Mouse (Mus musculus) heart, embryonic 14.5 days (tissue): ENCODE measurements around the gene Gh. TPM values are rescaled to one million over a fixed set of nuclear protein-coding genes. Genes with fewer than 3 reads are reported as not detected.

Source experiments
- ATAC-seq: fragments of 200-750 bp; cut with Nextera tagmentation; 2 replicates; pipeline ENCODE4 v1.8.0; 2017; ENCODE audit warnings: low read depth, moderate TSS enrichment; ENCODE audit not compliant: insufficient number of reproducible peaks, insufficient read depth, low FRiP score
- H3K27ac ChIP-seq, 2 experiments: fragments of 200-500 bp in 1 of 2; fragments of 300-500 bp in 1 of 2; sonication (generic) in 1 of 2; replicated peaks in 1 of 2; 2 replicates each; pipeline ENCODE4 v1.5.1; 2012 to 2014; ENCODE audit warnings: low read depth in 2 of 2, low read length in 2 of 2, control low read depth in 1 of 2, mild to moderate bottlenecking in 1 of 2, mixed read lengths in 1 of 2; ENCODE audit not compliant: control insufficient read depth in 1 of 2, insufficient read depth in 1 of 2
- H3K27me3 ChIP-seq: fragments of 300-500 bp; sonication (generic); 2 replicates; pipeline ENCODE4 v1.6.1; 2014; ENCODE audit warnings: mild to moderate bottlenecking, low read length, control low read depth; ENCODE audit not compliant: control insufficient read depth, insufficient read depth
- H3K36me3 ChIP-seq: fragments of 300-500 bp; sonication (generic); 2 replicates; pipeline ENCODE4 v1.6.1; 2014; ENCODE audit warnings: mild to moderate bottlenecking, control low read depth, low read length, mixed read lengths; ENCODE audit not compliant: control insufficient read depth, insufficient read depth
- H3K4me1 ChIP-seq, 2 experiments: fragments of 200-500 bp in 1 of 2; fragments of 300-500 bp in 1 of 2; sonication (generic) in 1 of 2; 2 replicates each; pipeline ENCODE4 v1.6.1; 2012 to 2014; ENCODE audit warnings: low read length in 2 of 2, control low read depth in 1 of 2, mixed read lengths in 1 of 2; ENCODE audit not compliant: control insufficient read depth in 2 of 2, insufficient read depth in 2 of 2
- H3K4me2 ChIP-seq: fragments of 300-500 bp; sonication (generic); 2 replicates; pipeline ENCODE4 v1.6.1; 2014; ENCODE audit warnings: mild to moderate bottlenecking, low read length
- H3K4me3 ChIP-seq, 2 experiments: fragments of 200-500 bp in 1 of 2; fragments of 300-500 bp in 1 of 2; sonication (generic) in 1 of 2; 2 replicates each; pipeline ENCODE4 v1.5.1; 2012 to 2014; ENCODE audit warnings: low read length in 2 of 2, mild to moderate bottlenecking in 2 of 2, control low read depth in 1 of 2, low read depth in 1 of 2, moderate library complexity in 1 of 2; ENCODE audit not compliant: control insufficient read depth in 1 of 2, insufficient read depth in 1 of 2
- H3K9ac ChIP-seq: fragments of 300-500 bp; sonication (generic); 2 replicates; pipeline ENCODE4 v1.6.1; 2014; ENCODE audit warnings: mild to moderate bottlenecking, low read length
- H3K9me3 ChIP-seq: fragments of 300-500 bp; sonication (generic); 2 replicates; pipeline ENCODE4 v1.6.1; 2016; ENCODE audit warnings: low read length, control low read depth; ENCODE audit not compliant: control insufficient read depth
- WGBS: fragments of 180-500 bp; shearing (Covaris S2); extraction: QIAGEN DNeasy Blood & Tissue Kit; methylation state at CpG from one replicate; pipeline ENCODE4 v1.1.7; 2014; 5-methylcytosine and 5-hydroxymethylcytosine counted together
- polyA plus RNA-seq: library from polyadenylated mRNA; unstranded; fragments of >200 nt; fragmentation: Nextera tagmentation; extraction: Ambion mirVana; gene quantifications from 2 replicates; pipeline ENCODE4 v1.2.1, GENCODE M21; 2014

The Gh gene
- polyA plus RNA-seq, 1 experiment from 2014 or later: not detected

DNA sequence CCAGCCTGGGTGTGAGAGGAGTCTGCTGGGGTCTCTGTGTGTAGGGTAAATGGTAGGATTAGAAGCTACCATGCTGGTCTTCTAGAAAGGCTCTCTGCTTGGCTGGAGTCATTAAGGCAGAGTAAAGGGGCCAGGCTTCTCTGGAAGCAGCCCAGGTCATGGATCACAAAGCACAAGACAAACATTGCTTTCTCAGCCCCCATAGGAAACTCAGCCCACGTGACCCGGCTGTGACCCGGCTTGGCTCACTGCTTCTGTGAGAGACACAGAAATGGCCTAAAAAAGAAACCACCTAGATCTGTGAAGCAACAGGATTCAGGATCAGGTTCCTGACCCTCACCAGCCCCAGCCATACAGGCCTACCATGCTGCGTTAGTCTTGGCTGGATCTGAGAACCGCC lies 23.2 kb upstream of the Gh start:
- Histone ChIP-seq H3K9ac (no peak overlapping the region), H3K4me1 (peaks cover 16 to 18% of the 10 kb centered on the region in 2 experiments)

DNA sequence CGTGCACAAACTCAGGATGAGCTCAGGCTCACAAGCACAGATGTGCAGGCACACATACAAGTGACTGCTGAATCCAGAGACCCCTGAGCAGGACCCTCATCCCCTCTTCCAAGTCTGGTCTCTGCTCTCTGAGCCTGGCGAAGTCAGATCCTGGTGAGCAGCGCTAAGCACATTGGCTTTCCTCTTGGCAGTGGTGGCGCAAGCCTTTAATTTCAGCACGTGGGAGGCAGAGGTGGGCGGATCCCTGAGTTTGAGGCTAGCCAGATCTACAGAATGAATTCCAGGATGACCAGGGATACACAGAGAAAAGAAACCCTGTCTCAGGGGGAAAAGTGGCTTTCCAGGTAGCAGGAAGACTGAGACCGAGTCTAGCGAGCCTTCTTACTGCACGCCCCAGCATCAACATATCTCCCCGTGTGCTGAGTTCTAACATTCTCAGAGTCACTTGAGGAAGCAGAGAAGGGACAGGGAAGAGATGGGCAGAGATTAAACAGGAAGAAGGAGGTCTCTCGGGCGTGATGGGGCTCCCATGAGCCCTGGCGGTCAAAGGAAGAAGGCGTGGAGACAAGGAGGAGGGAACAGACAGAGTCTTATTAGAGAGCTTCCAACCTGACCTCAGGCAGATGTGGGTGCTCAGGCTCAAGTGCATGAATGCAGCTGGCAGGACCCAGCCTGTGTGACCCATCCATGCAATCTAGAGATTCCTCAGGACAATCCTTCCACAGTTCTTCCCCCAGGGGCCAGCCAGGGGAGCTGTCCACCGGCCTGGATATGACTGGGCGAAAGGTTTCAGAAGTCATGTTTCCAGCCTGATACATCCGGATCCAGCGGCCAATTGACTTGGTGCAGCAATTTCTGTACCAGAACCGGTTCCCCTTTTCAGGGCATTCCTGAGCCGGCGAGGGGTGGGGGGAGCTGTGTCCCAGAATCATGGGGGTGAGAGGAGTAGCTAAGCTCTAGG lies 17.0 kb upstream of the Gh start:
- H3K4me2 ChIP-seq: no peak overlapping the region
- no peak for ATAC-seq
- H3K27me3 ChIP-seq: no peaks in the 10 kb centered on the region
- H3K9me3 ChIP-seq: no peaks in the 10 kb centered on the region
- H3K9ac ChIP-seq: no peak overlapping the region
- WGBS: 64% methylated on average over 21 of the region's 21 CpGs
- H3K36me3 ChIP-seq: no peaks in the 10 kb centered on the region
- no peak overlapping the region for H3K27ac ChIP-seq
- H3K4me3 ChIP-seq: no peak overlapping the region
- peaks cover 0 to 2% of the 10 kb centered on the region in 2 experiments; a peak in 1 of 4 replicates for H3K4me1 ChIP-seq

More for the DNA sequence above, 23.2 kb upstream of the Gh start:
- Histone ChIP-seq H3K36me3 (no peaks in the 10 kb centered on the region), H3K4me3 (no peak overlapping the region), H3K4me2 (no peak overlapping the region), H3K27ac (no peak overlapping the region), H3K9me3 (no peaks in the 10 kb centered on the region), H3K27me3 (no peaks in the 10 kb centered on the region)
- 83% methylated on average over 5 of the region's 5 CpGs for WGBS
- ATAC-seq: no peak

DNA sequence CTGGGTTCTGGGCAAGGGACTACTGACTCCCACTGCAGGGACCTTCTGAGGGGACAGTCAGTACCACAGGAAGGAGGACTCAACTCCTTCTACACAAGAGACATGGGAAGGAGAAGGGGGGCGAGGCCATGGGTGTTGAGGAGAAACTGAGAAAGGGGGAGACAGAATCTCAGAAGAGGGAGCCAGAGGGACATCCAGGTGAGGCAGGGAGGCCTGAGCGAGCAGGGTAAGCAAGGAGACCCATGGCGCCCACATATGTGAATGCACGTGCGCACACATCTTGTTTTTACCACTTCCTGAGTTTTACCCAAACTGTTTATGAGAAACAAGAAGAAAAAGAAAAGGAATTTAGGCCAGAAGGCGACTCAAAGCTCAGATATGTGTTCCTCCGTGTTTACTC lies 16.1 kb upstream of the Gh start:
- ATAC-seq: no peak
- no peaks in the 10 kb centered on the region for H3K36me3 ChIP-seq
- 75% methylated on average over 7 of the region's 7 CpGs for WGBS
- H3K4me3 ChIP-seq: no peak overlapping the region
- H3K4me2 ChIP-seq: no peak overlapping the region
- no peak overlapping the region for H3K9ac ChIP-seq
- H3K27ac ChIP-seq: no peak overlapping the region
- no peaks in the 10 kb centered on the region for H3K9me3 ChIP-seq
- peaks cover 0 to 2% of the 10 kb centered on the region in 2 experiments; a peak in 1 of 4 replicates for H3K4me1 ChIP-seq
- H3K27me3 ChIP-seq: no peaks in the 10 kb centered on the region

DNA sequence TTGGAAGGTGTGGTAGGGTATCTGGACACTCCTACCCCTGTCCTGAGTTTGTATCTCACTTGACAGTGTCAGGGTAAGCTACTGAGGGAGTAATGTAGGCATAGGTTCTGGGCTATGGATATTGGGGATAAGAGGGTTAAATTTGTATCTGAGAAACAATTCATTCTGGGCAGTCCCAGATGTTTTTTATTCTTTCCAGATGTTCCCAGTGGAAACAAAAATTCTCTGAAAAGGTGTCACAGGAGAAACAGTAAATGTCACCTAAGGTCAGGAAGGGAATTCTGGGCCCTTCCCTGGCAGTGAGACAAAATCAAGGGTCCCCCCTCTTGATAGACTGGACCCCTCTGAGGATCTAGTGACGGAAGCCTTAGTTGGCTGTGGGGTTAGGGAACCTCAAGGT lies 14.8 kb upstream of the Gh start:
- H3K4me1 ChIP-seq: peaks cover 0 to 2% of the 10 kb centered on the region in 2 experiments; a peak in 1 of 4 replicates
- H3K4me3 ChIP-seq: no peak overlapping the region
- H3K4me2 ChIP-seq: no peak overlapping the region
- H3K27ac ChIP-seq: no peak overlapping the region
- no peaks in the 10 kb centered on the region for H3K27me3 ChIP-seq
- no peak for ATAC-seq
- no peaks in the 10 kb centered on the region for H3K36me3 ChIP-seq
- no peaks in the 10 kb centered on the region for H3K9me3 ChIP-seq
- 74% methylated on average over 1 of the region's 1 CpGs for WGBS
- no peak overlapping the region for H3K9ac ChIP-seq

DNA sequence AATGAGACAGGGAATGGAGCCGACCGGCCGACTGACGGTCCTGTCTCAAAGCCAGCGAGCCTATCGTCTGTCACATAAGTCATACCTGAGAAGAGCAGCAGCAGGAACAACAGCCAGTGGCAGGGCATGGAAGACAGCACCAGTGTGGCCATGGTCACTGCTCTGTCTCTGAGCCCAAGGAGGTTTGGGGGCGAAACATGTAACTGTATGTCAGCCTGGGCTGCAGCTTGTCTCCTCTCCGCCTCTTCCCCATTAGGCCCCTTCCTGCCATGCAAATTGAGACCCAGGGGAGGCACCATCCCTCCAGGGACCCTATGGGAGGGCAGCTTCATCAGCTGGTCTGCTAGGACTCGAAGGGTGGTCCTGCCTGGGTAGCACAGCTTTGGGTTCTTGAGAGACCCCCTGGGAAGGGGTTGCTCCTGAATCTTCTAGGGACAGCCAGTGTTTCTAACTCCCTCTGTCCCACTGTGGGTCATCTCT lies 12.7 kb upstream of the Gh start, which contains the start of gene Cd79b:
Cd79b (minus strand) TSS at position 430 of the 480 bp plus-strand sequence.
- Histone ChIP-seq H3K9ac (no peak within 1 kb of the TSS), H3K36me3 (no peaks in the 10 kb centered on the region), H3K9me3 (no peaks in the 10 kb centered on the region), H3K27ac (no peak within 1 kb of the TSS), H3K4me3 (no peak within 1 kb of the TSS), H3K4me2 (no peak within 1 kb of the TSS), H3K27me3 (no peaks in the 10 kb centered on the region), H3K4me1 (peaks cover 0 to 2% of the 10 kb centered on the region in 2 experiments; a peak in 1 of 4 replicates)
- no peak for ATAC-seq
- 60% methylated on average over 9 of the region's 9 CpGs for WGBS

DNA sequence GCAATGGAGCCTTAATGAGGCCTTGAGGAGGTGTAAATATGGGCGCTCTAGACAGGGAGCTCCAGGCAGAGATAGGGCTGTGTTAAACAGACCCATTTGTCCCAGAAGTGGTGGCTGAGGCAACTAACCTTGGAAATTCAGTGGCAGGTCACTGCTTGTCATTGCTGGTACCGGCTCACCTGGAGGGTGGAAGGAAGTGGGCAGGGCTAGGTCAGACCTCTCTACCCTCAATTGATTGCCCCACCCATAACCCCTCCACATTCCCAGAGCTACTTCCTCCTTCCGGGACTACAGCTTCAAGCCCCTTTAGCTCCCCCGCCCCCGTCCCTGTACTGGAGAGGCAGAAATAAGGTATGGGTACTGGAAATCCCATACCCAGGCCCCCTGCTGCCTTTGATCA lies 11.9 kb upstream of the Gh start:
- H3K27ac ChIP-seq: no peak overlapping the region
- WGBS: 67% methylated on average over 5 of the region's 5 CpGs
- H3K36me3 ChIP-seq: no peaks in the 10 kb centered on the region
- no peaks in the 10 kb centered on the region for H3K9me3 ChIP-seq
- H3K4me1 ChIP-seq: peaks cover 0 to 2% of the 10 kb centered on the region in 2 experiments; a peak in 1 of 4 replicates
- H3K4me3 ChIP-seq: no peak overlapping the region
- H3K9ac ChIP-seq: no peak overlapping the region
- no peak overlapping the region for H3K4me2 ChIP-seq
- no peak for ATAC-seq
- H3K27me3 ChIP-seq: no peaks in the 10 kb centered on the region

DNA sequence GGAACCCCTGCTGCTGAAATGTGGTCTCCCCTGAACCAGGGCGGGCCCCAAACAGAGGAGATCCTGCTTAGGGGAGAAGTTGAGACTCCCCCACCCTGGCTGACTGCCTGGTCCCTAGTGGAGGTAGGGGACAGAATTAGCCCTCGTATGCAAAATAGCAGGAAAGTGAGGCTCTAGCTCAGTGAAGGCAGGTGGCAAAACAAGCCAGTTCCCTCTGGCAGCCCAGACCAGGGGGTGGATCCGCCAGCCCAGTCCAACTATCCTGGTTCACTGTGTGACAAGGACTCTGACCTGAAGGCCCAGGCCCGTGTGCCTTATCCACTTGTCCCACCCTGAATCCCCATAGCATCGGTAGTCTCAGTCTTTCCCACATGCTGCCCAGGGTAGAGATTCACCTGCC lies 8.5 kb upstream of the Gh start:
- no peak for ATAC-seq
- H3K4me1 ChIP-seq: peaks cover 0 to 2% of the 10 kb centered on the region in 2 experiments; a peak in 1 of 4 replicates
- 62% methylated on average over 5 of the region's 5 CpGs for whole genome bisulfite sequencing

More for the DNA sequence above, 8.5 kb upstream of the Gh start:
- Histone ChIP-seq H3K4me2 (no peak overlapping the region), H3K27ac (no peak overlapping the region), H3K27me3 (no peaks in the 10 kb centered on the region), H3K36me3 (no peaks in the 10 kb centered on the region), H3K9ac (no peak overlapping the region), H3K4me3 (no peak overlapping the region), H3K9me3 (no peaks in the 10 kb centered on the region)
